Mouse (Mus musculus): ENCODE measurements around the gene Gucy2g.

DNA sequence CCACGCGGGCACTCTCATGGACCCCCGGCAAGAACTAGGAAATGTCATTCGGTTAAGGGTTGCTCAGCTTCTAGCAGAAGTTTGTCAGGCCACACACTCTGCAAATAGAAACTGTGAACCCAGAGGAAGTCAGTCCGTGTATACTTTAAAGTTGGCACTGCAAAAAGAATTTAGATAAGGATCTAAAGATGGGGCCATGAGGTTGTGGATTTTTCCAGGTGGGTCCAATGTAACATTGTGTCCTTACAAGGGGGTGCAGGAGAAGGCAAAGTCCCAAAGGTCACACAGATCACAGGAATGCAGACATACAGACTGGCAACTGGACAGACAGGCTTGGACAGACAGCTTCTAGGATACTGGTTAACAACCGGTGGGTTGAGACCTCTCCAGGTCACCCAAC lies 92.9 kb downstream of the Gucy2g start:
- no peak for TF ChIP-seq GATA1 (IDR thresholded peaks at IDR 0.05; ENCODE audit: low read length)
- no peak for TF ChIP-seq TAL1 (IDR thresholded peaks at IDR 0.05; ENCODE audit: low read length)

All from erythroblast, embryonic 14.5 days (primary cell).